Comparison of ENCODE assay signal across 21 mouse cellular contexts in the genomic region with DNA sequence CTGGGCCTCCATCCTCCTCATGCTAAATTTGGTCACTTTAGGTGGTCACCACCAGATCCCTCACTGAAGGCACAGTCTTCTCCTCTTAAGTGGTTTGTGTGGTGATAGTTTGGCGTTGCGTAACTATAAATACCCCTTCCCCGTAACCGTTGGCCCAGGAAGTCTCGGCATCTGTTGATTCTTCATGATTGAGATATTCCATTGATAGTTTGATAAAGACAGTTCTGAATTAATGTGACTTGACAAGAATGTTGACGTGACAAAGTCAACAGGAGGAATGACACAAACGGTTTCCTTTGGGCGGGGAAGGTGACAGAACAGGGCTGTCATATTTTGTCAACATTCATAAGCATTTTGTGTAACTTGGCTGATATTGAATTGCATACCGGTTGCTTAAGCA. TPM values are rescaled to one million over a fixed set of nuclear protein-coding genes. Genes with fewer than 3 reads are reported as not detected.
A peak's percentile ranks its signal among the peaks of the same experiment; 100 is the strongest.
DNase-seq lines count a peak whose midpoint lies in the region; ATAC-seq and TF ChIP-seq lines count a peak whose summit lies in the region.
"Had no signal": no experiment of that assay in that cellular context is flagged by ENCODE, and none has a peak within 500 bp of the region (broad histone marks: within the 10 kb centered on the region; RNA-seq: fewer than 3 reads in every experiment).

No protein-coding gene starts in this region.

- no peak overlapping the region for H3K4me3 ChIP-seq in spleen, adult 2 months (ENCODE audit: extremely low read depth, insufficient read depth, insufficient read length)
- H3K4me3 ChIP-seq: embryonic facial prominence, embryonic 10.5 days; layer of hippocampus, adult 2 months; limb, embryonic 15.5 days; midbrain, embryonic 15.5 days had no signal

- TF ChIP-seq CTCF in spleen, adult 2 months (IDR thresholded peaks at IDR 0.05; ENCODE audit: extremely low read depth, insufficient read depth, insufficient read length, insufficient replicate concordance) = no peak

- 31% methylated on average over 9 of the region's 9 CpGs for WGBS in spleen, adult 2 months

- DNase-seq in spleen, adult 2 months (ENCODE audit: low read depth in 1 of 2, low spot score in 2 of 2) = no peak
- DNase-seq in spleen, adult 12 weeks (ENCODE audit: low spot score) = no peak
- peak; percentile 75 for DNase-seq in induced T-regulatory cell, adult 2 months (ENCODE audit: low read depth)
- peak; percentile 30 to 57 for DNase-seq in natural killer cell, adult 2 months (ENCODE audit: low spot score in 2 of 2)
- DNase-seq in layer of hippocampus, postnatal 10 days (ENCODE audit: low spot score in 2 of 2) = no peak
- DNase-seq in layer of hippocampus, postnatal 14 days (ENCODE audit: low spot score in 2 of 2) = no peak
- DNase-seq: adrenal gland, postnatal 36 days; cerebellum, adult 11 months; cerebellum, adult 9-11 months; gastrocnemius, postnatal 36 days; heart, postnatal 4 days; kidney, adult 8-10 months; kidney, postnatal 14 days; left cerebral cortex, postnatal 4 days had no signal

- H3K36me3 ChIP-seq in spleen, adult 2 months (ENCODE audit: control insufficient read depth, insufficient read depth, low read length) = peaks cover 2% of the 10 kb centered on the region; the same call in 1 of the 2 replicates
- H3K36me3 ChIP-seq: midbrain, embryonic 15.5 days had no signal

- H3K27me3 ChIP-seq in spleen, adult 2 months (ENCODE audit: control insufficient read depth, insufficient read depth, low read length) = no peaks in the 10 kb centered on the region
- H3K27me3 ChIP-seq: limb, embryonic 15.5 days; midbrain, embryonic 15.5 days had no signal

- ATAC-seq in CD4-positive, CD25-positive, alpha-beta regulatory T cell, adult 4 months = peak; percentile 7
- ATAC-seq: midbrain, embryonic 15.5 days had no signal

- TF ChIP-seq POLR2A in spleen, adult 2 months (IDR thresholded peaks at IDR 0.05; ENCODE audit: low read depth, low read length) = no peak

- H3K4me1 ChIP-seq in spleen, adult 2 months (ENCODE audit: control insufficient read depth, insufficient read depth, insufficient read length) = peaks cover 48% of the 10 kb centered on the region; the same call in 1 of the 2 replicates

- H3K27ac ChIP-seq in spleen, adult 2 months (ENCODE audit: insufficient read depth, low read length) = peak overlapping the region; percentile 17; the same call in 1 of the 2 replicates
- H3K27ac ChIP-seq: embryonic facial prominence, embryonic 10.5 days; hindbrain, embryonic 14.5 days; layer of hippocampus, adult 2 months; limb, embryonic 15.5 days; midbrain, embryonic 15.5 days; stomach, postnatal 0 days had no signal

RNA-seq across cellular contexts. Expression of gene Fam117a, which starts 16.4 kb away (rescaled TPM):
- 123 and 142 TPM in 2 replicates for polyA plus RNA-seq in spleen, adult 2 months (2012; rRNA removed)
- 10 to 100 TPM; 21.1 to 26.9 TPM for polyA plus RNA-seq in CD4-positive, CD25-positive, alpha-beta regulatory T cell, adult 4 months (2017; shearing (Covaris generic))
- total RNA-seq in layer of hippocampus, postnatal 10 days (2021) = 1 to 10 TPM; 5.8 to 6.5 TPM
- total RNA-seq in layer of hippocampus, postnatal 14 days (2021) = 1 to 10 TPM; 3.0 to 3.8 TPM

RNA-seq across cellular contexts. Expression of gene Slc35b1, which starts 31.3 kb away (rescaled TPM):
- 40.9 and 44.9 TPM in 2 replicates for polyA plus RNA-seq in spleen, adult 2 months (2012; rRNA removed)
- 10 to 100 TPM; 53.8 to 61.1 TPM for polyA plus RNA-seq in CD4-positive, CD25-positive, alpha-beta regulatory T cell, adult 4 months (2017; shearing (Covaris generic))
- 10 to 100 TPM; 75.0 to 81.6 TPM for total RNA-seq in layer of hippocampus, postnatal 10 days (2021)
- total RNA-seq in layer of hippocampus, postnatal 14 days (2021) = 10 to 100 TPM; 74.2 to 76.0 TPM

RNA-seq across cellular contexts. Expression of gene Kat7, which starts 43.2 kb away (rescaled TPM):
- polyA plus RNA-seq in spleen, adult 2 months (2012; rRNA removed) = 25.2 and 29.4 TPM in 2 replicates
- 10 to 100 TPM; 44.9 to 65.7 TPM for polyA plus RNA-seq in CD4-positive, CD25-positive, alpha-beta regulatory T cell, adult 4 months (2017; shearing (Covaris generic))
- 10 to 100 TPM; 59.2 to 63.1 TPM for total RNA-seq in layer of hippocampus, postnatal 10 days (2021)
- 10 to 100 TPM; 63.8 to 68.7 TPM for total RNA-seq in layer of hippocampus, postnatal 14 days (2021)

Comparison
In these comparisons a context has a peak if more than half of its experiments do, and no peak if none do; other contexts are left out.
1. DNase-seq: peak in induced T-regulatory cell, adult 2 months (single experiment) and natural killer cell, adult 2 months (2 of 2); none in spleen, adult 2 months (0 of 2), spleen, adult 12 weeks (single experiment), layer of hippocampus, postnatal 10 days (0 of 2) and layer of hippocampus, postnatal 14 days (0 of 2).